Mouse (Mus musculus): ENCODE measurements around the gene Ackr2.

GRCm38 (mm10) chr9:121926634-121927405 lies 28.7 kb downstream of the Ackr2 start:
- no peak for TF ChIP-seq CTCF (IDR thresholded peaks at IDR 0.05; ENCODE audit: borderline replicate concordance, insufficient read depth, low read depth, low read length)
- TF ChIP-seq POLR2A (IDR thresholded peaks at IDR 0.05; ENCODE audit: borderline replicate concordance, insufficient read depth, low read length) = no peak
